Mouse (Mus musculus) heart, embryonic 16.5 days (tissue): Measurements from ENCODE around the gene Sorl1. TPM values are rescaled to one million over a fixed set of nuclear protein-coding genes. Genes with fewer than 3 reads are reported as not detected.

Experiments
- ATAC-seq: fragments of 200-750 bp; cut with Nextera tagmentation; replicated peaks from 2 replicates; pipeline ENCODE4 v1.8.0; 2017; ENCODE audit warnings: moderate number of reproducible peaks; ENCODE audit not compliant: insufficient read depth, low FRiP score; ENCODE audit errors: extremely low read depth
- H3K27ac ChIP-seq: fragments of 300-500 bp; sonication (generic); 2 replicates; pipeline ENCODE4 v1.5.1; 2014; ENCODE audit warnings: mild to moderate bottlenecking, low read length, control low read depth, moderate library complexity
- H3K27me3 ChIP-seq: fragments of 300-500 bp; sonication (generic); 2 replicates; pipeline ENCODE4 v1.6.1; 2014; ENCODE audit warnings: low read length, mixed read lengths; ENCODE audit not compliant: control insufficient read depth, insufficient read depth
- H3K36me3 ChIP-seq: fragments of 300-500 bp; sonication (generic); 2 replicates; pipeline ENCODE4 v1.6.1; 2014; ENCODE audit not compliant: control insufficient read depth, insufficient read depth
- H3K4me1 ChIP-seq: fragments of 300-500 bp; sonication (generic); 2 replicates; pipeline ENCODE4 v1.6.1; 2014; ENCODE audit warnings: low read length, mixed read lengths; ENCODE audit not compliant: control insufficient read depth, insufficient read depth
- H3K4me2 ChIP-seq: fragments of 300-500 bp; sonication (generic); 2 replicates; pipeline ENCODE4 v1.6.1; 2014; ENCODE audit warnings: low read depth, mild to moderate bottlenecking, control low read depth, low read length
- H3K4me3 ChIP-seq: fragments of 300-500 bp; sonication (generic); 2 replicates; pipeline ENCODE4 v1.5.1; 2014; ENCODE audit warnings: mild to moderate bottlenecking, control low read depth, low read length
- H3K9ac ChIP-seq: fragments of 300-500 bp; sonication (generic); 2 replicates; pipeline ENCODE4 v1.6.1; 2014; ENCODE audit warnings: low read length, control low read depth
- H3K9me3 ChIP-seq: fragments of 300-500 bp; sonication (generic); replicated peaks from 2 replicates; pipeline ENCODE4 v1.6.1; 2016; ENCODE audit warnings: low read length; ENCODE audit not compliant: control insufficient read depth
- WGBS: fragments of 180-500 bp; shearing (Covaris S2); extraction: QIAGEN DNeasy Blood & Tissue Kit; methylation state at CpG from one replicate; pipeline ENCODE4 v1.1.7; 2014; 5-methylcytosine and 5-hydroxymethylcytosine counted together
- polyA plus RNA-seq: library from polyadenylated mRNA; unstranded; fragments of >200 nt; fragmentation: Nextera tagmentation; extraction: Ambion mirVana; gene quantifications from 2 replicates; pipeline ENCODE4 v1.2.1, GENCODE M21; 2015

Gene Sorl1
- polyA plus RNA-seq, 1 experiment from 2014 or later, result 2.2 TPM

DNA sequence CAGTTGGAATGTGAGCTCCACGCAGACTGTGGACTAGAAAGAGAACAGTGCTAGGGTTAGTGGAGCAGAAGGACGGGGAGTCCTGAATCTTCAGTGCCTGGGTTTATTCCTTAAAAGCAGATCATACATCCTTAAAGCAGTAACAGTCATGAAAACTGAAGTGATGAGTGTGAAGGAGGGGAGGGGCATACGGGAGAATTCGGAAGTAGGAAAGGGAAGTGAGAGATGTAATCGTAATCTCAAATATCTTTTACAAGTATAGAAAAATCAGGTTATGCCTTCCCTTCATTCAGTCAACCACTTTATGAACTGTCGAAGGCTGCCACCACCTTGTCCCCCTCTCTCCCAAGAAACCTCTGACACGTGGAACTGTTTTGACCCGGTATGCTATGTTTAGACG is 165.8 kb downstream of the Sorl1 start:
- no peak overlapping the region for H3K9ac ChIP-seq
- WGBS, result 74% methylated on average over 9 of the region's 9 CpGs
- no peaks in the 10 kb centered on the region for H3K27me3 ChIP-seq
- H3K4me1 ChIP-seq, result no peaks in the 10 kb centered on the region
- H3K36me3 ChIP-seq, result no peaks in the 10 kb centered on the region
- H3K9me3 ChIP-seq, result no peaks in the 10 kb centered on the region
- H3K27ac ChIP-seq, result no peak overlapping the region
- H3K4me2 ChIP-seq, result no peak overlapping the region
- ATAC-seq, result no peak
- no peak overlapping the region for H3K4me3 ChIP-seq

DNA sequence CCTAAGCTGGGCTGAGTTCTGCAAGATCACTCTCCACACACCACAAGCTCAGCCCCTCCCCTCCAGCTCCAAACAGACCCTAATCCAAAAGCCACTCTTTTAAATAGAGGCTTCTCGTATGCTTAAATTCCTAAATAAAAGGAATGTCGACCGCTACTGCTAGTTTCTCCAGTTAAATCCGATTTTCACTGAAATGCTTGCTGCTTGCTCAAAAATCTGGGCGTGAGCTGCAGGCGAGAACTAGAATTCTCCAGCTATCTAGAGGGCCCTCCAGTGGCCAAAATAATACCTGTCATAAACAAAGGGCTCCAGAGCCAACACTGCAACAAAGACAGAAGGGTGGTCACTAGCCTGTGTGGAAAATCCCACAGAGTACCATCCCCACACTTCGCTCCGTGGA is 170.6 kb downstream of the Sorl1 start:
- no peaks in the 10 kb centered on the region for H3K9me3 ChIP-seq
- no peaks in the 10 kb centered on the region for H3K36me3 ChIP-seq
- peaks cover 11% of the 10 kb centered on the region for H3K4me1 ChIP-seq
- H3K4me3 ChIP-seq, result peak overlapping the region; percentile 20
- H3K27ac ChIP-seq, result peak overlapping the region; percentile 34; the same call in 1 of the 2 replicates
- 7% methylated on average over 8 of the region's 8 CpGs for WGBS
- peak overlapping the region; percentile 57 for H3K9ac ChIP-seq
- H3K27me3 ChIP-seq, result no peaks in the 10 kb centered on the region
- peak overlapping the region; percentile 56 for H3K4me2 ChIP-seq
- ATAC-seq, result no peak

DNA sequence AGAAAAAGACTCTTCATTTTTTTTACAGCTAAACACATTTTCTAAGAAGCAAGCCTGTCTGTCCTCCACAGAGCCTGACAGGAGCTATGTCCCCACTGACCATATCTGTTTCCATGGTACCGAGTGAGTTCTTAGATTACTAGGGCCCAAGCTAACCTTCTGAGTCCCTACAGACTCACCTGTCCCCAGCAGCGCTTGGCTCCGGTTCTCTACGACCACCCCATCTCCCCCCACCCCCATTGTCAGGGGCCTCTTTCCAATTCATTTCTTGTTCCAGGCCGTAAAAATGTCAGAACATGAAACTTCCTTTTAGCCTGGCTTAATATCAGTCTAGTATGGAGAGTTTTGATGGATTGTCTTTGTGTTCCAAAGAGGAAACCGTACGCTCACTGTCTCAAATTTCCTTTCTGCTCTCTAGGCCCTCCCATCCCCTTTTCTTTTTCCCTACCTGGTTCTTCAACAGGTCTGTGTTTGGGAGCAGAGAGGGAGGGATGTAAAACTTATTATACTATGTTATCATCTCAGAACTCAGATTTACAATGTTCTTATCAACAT is 171.4 kb downstream of the Sorl1 start:
- peaks cover 11% of the 10 kb centered on the region for H3K4me1 ChIP-seq
- H3K27me3 ChIP-seq, result no peaks in the 10 kb centered on the region
- no peaks in the 10 kb centered on the region for H3K9me3 ChIP-seq
- no peak overlapping the region for H3K4me3 ChIP-seq
- H3K27ac ChIP-seq, result 0 out of 2 replicates have a peak overlapping the region, but pooled peaks have one; percentile 13
- no peaks in the 10 kb centered on the region for H3K36me3 ChIP-seq
- no peak overlapping the region for H3K4me2 ChIP-seq
- no peak overlapping the region for H3K9ac ChIP-seq
- ATAC-seq, result no peak
- WGBS, result 69% methylated on average over 7 of the region's 7 CpGs

DNA sequence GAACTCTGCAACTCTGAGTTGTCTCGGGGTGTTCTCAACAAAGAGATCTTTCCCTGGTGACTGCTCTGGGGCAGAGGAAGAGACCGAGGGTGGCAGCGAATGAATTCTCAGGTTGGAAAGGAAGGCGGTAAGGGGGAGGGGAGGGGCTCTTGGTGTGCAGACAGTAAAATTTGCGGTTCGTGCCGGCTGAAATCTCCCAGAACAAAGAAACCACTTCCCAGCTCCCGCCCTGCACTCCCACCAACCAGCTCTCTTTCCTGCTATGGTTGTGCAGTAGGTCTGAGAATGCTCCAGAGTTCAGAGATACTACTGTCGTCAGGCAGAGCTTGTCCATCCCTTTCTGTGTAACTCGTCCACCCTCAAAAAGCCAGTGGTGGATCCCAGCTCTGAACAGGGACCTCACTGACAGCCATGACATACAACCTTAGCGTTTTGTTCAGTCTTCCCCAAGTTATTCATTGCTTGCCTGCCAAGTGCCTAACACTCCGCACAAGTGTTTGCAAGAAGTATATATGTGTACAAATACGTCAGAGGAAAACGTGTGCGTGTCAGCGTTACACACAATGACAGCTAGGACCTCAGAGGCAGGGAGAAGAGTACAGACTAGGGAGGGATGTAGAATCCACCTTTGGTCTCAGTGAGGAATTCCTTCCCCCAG is 172.5 kb downstream of the Sorl1 start:
- WGBS, result 12% methylated on average over 16 of the region's 16 CpGs

DNA sequence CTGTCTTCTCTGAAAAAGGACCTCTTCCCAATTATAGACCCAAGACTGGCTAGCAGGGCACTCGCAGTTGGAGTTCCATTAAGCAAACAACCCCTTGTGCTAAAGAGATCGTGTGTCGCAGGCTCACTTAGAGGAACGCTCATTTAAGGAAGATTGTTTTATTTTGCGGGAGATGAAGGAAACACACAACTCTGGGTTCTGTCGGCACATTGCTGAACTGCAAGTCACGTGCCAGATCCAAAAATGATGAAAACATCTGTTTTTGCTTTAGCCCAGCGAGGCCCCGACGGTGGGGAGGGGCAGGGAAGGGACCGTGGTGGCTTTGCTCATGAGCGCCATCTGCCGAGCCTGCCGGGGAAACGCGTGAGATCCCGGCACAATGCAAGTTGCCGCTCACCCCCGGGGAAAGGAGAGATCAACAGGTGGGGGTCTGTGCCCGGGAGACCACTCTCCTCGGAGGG is 173.1 kb downstream of the Sorl1 start:
- Histone ChIP-seq H3K27me3 (no peaks in the 10 kb centered on the region), H3K9me3 (no peaks in the 10 kb centered on the region), H3K4me1 (peaks cover 11% of the 10 kb centered on the region), H3K27ac (peak overlapping the region; percentile 90), H3K4me2 (peak overlapping the region; percentile 88), H3K36me3 (no peaks in the 10 kb centered on the region), H3K4me3 (peak overlapping the region; percentile 63), H3K9ac (peak overlapping the region; percentile 85)
- peak; percentile 83 for ATAC-seq
- WGBS, result under 1% methylated on average over 21 of the region's 21 CpGs

More for the DNA sequence above, 172.5 kb downstream of the Sorl1 start:
- peak overlapping the region; percentile 85 for H3K9ac ChIP-seq
- peak overlapping the region; percentile 88 for H3K4me2 ChIP-seq
- peaks cover 11% of the 10 kb centered on the region for H3K4me1 ChIP-seq
- H3K27me3 ChIP-seq, result no peaks in the 10 kb centered on the region
- H3K36me3 ChIP-seq, result no peaks in the 10 kb centered on the region
- peak overlapping the region; percentile 90 for H3K27ac ChIP-seq
- H3K4me3 ChIP-seq, result peak overlapping the region; percentile 63
- ATAC-seq, result peak; percentile 38
- no peaks in the 10 kb centered on the region for H3K9me3 ChIP-seq

DNA sequence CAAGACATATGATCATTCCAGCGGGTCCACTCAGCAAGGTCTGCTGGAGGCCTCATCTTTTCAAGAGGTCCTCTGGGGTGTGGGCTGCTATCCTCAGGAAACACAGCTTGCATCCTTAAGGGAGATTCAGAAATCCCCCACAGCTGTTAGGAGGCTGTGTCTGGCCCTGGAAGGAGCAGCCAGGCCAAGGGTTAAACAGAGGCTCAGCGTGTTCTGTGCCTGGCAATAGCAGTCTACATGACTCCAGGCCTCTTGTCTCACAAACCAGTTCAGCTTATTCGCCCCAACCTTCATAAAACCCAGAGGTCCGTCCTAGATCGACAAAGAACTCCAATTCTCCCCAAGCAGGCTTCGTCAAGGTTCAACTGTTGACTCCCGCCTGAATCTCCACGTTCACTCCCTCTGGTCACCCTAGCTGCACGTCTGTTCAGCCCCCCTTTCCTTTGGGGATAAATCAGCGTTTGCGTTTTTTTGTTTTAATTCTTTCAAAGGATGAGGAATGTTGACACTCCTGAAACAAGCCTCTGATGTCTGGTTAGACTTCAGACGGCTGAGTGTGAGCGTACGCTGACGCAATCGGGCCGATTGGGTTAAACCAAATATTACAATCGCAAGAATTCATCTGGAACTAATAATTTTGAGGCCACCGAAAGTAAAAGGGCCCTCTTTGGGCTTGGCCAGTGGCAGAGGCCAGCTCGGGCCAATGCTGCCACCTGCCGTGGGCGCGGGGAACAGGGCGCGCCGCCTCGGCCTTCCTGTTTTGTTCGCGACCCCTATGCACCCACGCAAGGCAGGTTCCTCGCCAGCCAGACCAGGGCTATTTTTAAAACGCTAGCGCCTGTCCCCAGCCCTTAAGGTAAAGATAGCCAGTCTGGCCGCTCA is 173.7 kb downstream of the Sorl1 start:
- H3K9ac ChIP-seq, result peak overlapping the region; percentile 85
- peak overlapping the region; percentile 90 for H3K27ac ChIP-seq
- WGBS, result 9% methylated on average over 34 of the region's 34 CpGs
- peaks cover 11% of the 10 kb centered on the region for H3K4me1 ChIP-seq
- peak; percentile 87 for ATAC-seq
- H3K36me3 ChIP-seq, result no peaks in the 10 kb centered on the region
- H3K4me3 ChIP-seq, result peak overlapping the region; percentile 63
- peak overlapping the region; percentile 88 for H3K4me2 ChIP-seq
- H3K27me3 ChIP-seq, result no peaks in the 10 kb centered on the region
- H3K9me3 ChIP-seq, result no peaks in the 10 kb centered on the region

DNA sequence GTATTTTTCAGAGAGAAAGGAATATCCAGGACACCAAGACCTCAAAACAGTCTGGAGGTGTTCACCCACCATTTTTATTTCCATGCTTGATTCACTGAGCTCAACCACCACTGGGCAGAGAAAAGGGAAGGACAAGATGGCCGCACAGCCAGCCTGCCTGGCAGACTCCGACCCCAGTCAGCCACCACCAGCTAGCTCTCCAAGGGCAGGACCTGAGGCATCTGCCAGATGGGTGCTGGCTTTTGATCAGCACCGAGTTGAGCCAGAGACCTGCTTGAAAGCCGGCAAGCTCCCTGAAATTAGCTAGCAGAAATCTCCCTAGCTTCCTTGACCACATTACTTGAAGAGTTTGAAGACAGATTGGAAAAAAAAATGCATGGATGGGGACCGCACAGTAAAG is 174.6 kb downstream of the Sorl1 start:
- ATAC-seq, result no peak
- H3K4me3 ChIP-seq, result no peak overlapping the region
- WGBS, result 74% methylated on average over 5 of the region's 5 CpGs
- no peak overlapping the region for H3K4me2 ChIP-seq
- no peaks in the 10 kb centered on the region for H3K27me3 ChIP-seq
- peaks cover 11% of the 10 kb centered on the region for H3K4me1 ChIP-seq
- no peaks in the 10 kb centered on the region for H3K36me3 ChIP-seq
- peak overlapping the region; percentile 90 for H3K27ac ChIP-seq
- no peaks in the 10 kb centered on the region for H3K9me3 ChIP-seq
- H3K9ac ChIP-seq, result no peak overlapping the region

DNA sequence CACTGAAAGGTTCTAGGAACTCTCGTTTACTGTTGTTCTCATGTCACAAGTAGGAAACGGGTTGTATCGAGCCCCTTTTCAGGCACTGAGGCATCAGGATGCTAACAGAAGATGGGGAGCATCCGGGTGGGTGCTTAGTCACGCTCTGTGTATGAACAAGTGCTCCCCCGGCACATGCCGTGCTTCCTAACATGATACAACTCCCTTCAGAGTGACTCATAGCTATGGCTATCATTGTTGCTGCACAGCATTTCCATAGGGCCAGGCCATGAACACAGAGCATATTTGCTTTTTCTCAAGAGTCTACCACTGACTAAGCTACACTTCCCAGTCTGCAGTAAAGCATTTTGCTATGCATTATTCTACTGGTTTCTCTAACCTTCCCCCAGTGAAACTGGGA is 179.1 kb downstream of the Sorl1 start:
- Histone ChIP-seq H3K4me2 (no peak overlapping the region), H3K27me3 (no peaks in the 10 kb centered on the region), H3K9ac (no peak overlapping the region), H3K27ac (no peak overlapping the region), H3K4me1 (no peaks in the 10 kb centered on the region), H3K9me3 (no peaks in the 10 kb centered on the region), H3K36me3 (no peaks in the 10 kb centered on the region), H3K4me3 (no peak overlapping the region)
- 89% methylated on average over 7 of the region's 7 CpGs for WGBS
- no peak for ATAC-seq
